Mouse (Mus musculus) neural tube, embryonic 11.5 days (tissue): ENCODE results near the gene Thap12. TPM values are rescaled to one million over a fixed set of nuclear protein-coding genes. Genes with fewer than 3 reads are reported as not detected.

ENCODE experiments used
- ATAC-seq: fragments of 200-750 bp; cut with Nextera tagmentation; 2 replicates; pipeline ENCODE4 v1.8.0; 2017; ENCODE audit warnings: moderate number of reproducible peaks, mild to moderate bottlenecking, moderate TSS enrichment, moderate library complexity; ENCODE audit not compliant: insufficient read depth, low FRiP score, low TSS enrichment
- DNase-seq: peaks from one replicate; pipeline ENCODE4 v3.0.0-alpha.2; 2015; ENCODE audit warnings: low spot score
- H3K27ac ChIP-seq: fragments of 300-500 bp; sonication (generic); 2 replicates; pipeline ENCODE4 v1.5.1; 2014; ENCODE audit warnings: low read depth, mild to moderate bottlenecking, low read length
- H3K27me3 ChIP-seq: fragments of 300-500 bp; sonication (generic); 2 replicates; pipeline ENCODE4 v1.6.1; 2014; ENCODE audit warnings: mild to moderate bottlenecking, low read length, mixed read lengths; ENCODE audit not compliant: control insufficient read depth, insufficient read depth
- H3K36me3 ChIP-seq: fragments of 300-500 bp; sonication (generic); 2 replicates; pipeline ENCODE4 v1.6.1; 2014; ENCODE audit warnings: mild to moderate bottlenecking, low read length, moderate library complexity, mixed read lengths; ENCODE audit not compliant: control insufficient read depth, insufficient read depth
- H3K4me1 ChIP-seq: fragments of 300-500 bp; sonication (generic); 2 replicates; pipeline ENCODE4 v1.6.1; 2014; ENCODE audit warnings: low read length, mixed read lengths; ENCODE audit not compliant: control insufficient read depth, insufficient read depth
- H3K4me2 ChIP-seq: fragments of 300-500 bp; sonication (generic); 2 replicates; pipeline ENCODE4 v1.6.1; 2014; ENCODE audit warnings: low read depth, mild to moderate bottlenecking, moderate library complexity
- H3K4me3 ChIP-seq: fragments of 300-500 bp; sonication (generic); 2 replicates; pipeline ENCODE4 v1.5.1; 2014; ENCODE audit warnings: low read depth, low read length
- H3K9ac ChIP-seq: fragments of 300-500 bp; sonication (generic); 2 replicates; pipeline ENCODE4 v1.6.1; 2014; ENCODE audit warnings: mild to moderate bottlenecking, low read length
- H3K9me3 ChIP-seq: fragments of 300-500 bp; sonication (generic); 2 replicates; pipeline ENCODE4 v1.6.1; 2016; ENCODE audit warnings: low read length; ENCODE audit not compliant: control insufficient read depth
- WGBS: fragments of 180-500 bp; shearing (Covaris S2); extraction: QIAGEN DNeasy Blood & Tissue Kit; methylation state at CpG from one replicate; pipeline ENCODE4 v1.1.7; 2014; 5-methylcytosine and 5-hydroxymethylcytosine counted together
- polyA plus RNA-seq: library from polyadenylated mRNA; unstranded; fragments of >200 nt; fragmentation: Nextera tagmentation; extraction: Ambion mirVana; gene quantifications from 2 replicates; pipeline ENCODE4 v1.2.1, GENCODE M21; 2014

Thap12 gene
- polyA plus RNA-seq: 83.3 and 85.9 TPM in 2 replicates

- peak within 1 kb of the TSS; percentile 82 for H3K9ac ChIP-seq
- H3K27me3 ChIP-seq: no peaks in the 10 kb centered on the region
- H3K4me1 ChIP-seq: peaks cover 17% of the 10 kb centered on the region
- H3K4me3 ChIP-seq: peak within 1 kb of the TSS; percentile 86
- 3% methylated on average over 59 of the region's 65 CpGs for WGBS
- peak within 1 kb of the TSS; percentile 82 for H3K4me2 ChIP-seq
- ATAC-seq (peak; percentile 96), DNase-seq (peak; percentile 100)
- peak within 1 kb of the TSS; percentile 82 for H3K27ac ChIP-seq
- no peaks in the 10 kb centered on the region for H3K9me3 ChIP-seq
- H3K36me3 ChIP-seq: no peaks in the 10 kb centered on the region
Measured at GRCm38 (mm10) chr7:98702283-98703240, at the start of gene Thap12. TSS of gene Thap12 (plus strand) at chr7:98703103.

DNA sequence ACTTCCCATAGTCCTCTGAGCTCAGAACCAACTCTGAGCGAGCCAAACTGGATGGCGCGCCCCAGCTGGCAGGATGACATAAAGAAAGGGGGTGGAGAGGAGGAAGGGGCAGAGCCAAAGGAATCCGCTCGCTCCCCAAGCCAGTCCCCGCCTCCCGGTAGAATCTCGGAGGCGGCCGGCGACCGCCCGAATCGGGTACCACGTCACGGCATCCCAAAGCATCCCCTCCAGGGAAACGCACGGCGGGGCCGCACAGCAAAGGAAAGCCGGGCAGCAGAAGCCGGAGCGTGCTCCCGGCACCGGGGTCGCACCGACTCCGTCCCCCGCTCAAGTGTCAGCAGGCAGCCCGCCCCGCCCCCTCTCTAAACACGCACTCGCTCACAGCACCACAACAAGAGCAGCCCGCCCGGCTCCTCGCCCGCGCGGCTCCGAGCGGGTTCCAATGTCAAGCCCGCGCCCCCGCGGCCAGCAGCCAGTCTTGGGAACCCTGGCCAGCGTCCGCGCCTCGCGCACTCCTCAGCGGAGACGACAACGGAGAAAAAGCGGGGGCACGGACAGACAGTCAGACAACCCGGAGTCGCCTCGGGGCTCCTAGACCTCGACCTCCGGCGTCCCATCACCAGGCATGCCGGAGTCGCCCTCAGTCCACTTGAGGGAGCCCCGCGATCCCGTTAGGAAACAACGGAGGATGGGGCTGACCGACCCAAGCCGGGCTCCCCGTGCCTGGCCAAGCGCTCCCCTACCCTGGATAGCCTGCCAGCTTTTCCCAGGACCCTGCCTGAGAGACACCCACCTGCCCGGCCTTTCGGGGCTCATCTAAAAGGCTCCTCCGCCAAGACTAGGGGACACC lies 47.0 kb upstream of the Thap12 start:
- WGBS: under 1% methylated on average over 71 of the region's 74 CpGs
- Histone ChIP-seq H3K9me3 (no peaks in the 10 kb centered on the region), H3K4me2 (peak overlapping the region; percentile 76), H3K4me1 (peaks cover 15% of the 10 kb centered on the region; the same call in 1 of the 2 replicates), H3K9ac (peak overlapping the region; percentile 95), H3K27me3 (no peaks in the 10 kb centered on the region), H3K36me3 (no peaks in the 10 kb centered on the region), H3K4me3 (peak overlapping the region; percentile 95), H3K27ac (peak overlapping the region; percentile 92)
- DNase-seq (peak; percentile 79), ATAC-seq (peak; percentile 80)

DNA sequence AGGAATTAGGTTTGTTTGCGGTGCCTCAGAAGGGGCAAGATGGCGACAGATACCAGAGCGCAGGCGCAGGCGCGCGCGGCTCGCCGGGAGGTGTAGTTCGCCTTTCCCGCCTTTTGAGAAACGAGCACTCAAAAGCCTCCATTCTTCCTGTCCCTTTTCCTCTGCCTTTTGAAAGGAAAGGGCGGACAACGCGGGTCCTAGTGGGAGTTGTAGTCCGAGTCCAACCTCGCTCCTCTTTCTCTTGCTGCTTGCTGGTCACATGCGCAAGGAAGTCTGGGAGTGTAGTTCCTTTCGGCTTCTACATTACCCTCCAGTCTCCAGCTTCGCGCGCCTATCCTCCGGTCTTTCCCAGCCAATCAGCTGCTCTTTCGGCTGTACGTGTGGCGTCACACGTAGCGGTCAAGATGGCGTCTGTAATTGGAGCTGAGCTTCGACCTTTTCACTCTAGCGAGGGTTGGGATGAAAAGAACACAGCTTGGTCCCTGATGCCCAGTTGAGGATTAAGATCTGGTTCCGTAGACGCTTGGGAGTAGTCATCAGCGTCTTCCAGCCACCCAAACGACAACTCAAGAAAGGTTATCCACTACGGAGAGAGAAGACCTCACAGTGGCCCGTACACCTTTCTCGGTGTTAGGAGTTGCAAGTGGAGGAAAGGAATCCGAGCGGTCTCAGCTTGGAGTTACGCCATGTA lies 46.2 kb upstream of the Thap12 start, which contains the start of gene Emsy:
Emsy (minus strand) TSS at position 253 of the 691 bp plus-strand sequence.
- Histone ChIP-seq H3K4me1 (peaks cover 15% of the 10 kb centered on the region; the same call in 1 of the 2 replicates), H3K9ac (peak within 1 kb of the TSS; percentile 95), H3K4me3 (peak within 1 kb of the TSS; percentile 95), H3K4me2 (peak within 1 kb of the TSS; percentile 76), H3K27me3 (no peaks in the 10 kb centered on the region), H3K27ac (peak within 1 kb of the TSS; percentile 92), H3K9me3 (no peaks in the 10 kb centered on the region), H3K36me3 (no peaks in the 10 kb centered on the region)
- ATAC-seq (peak; percentile 95), DNase-seq (peak; percentile 96)
- WGBS: under 1% methylated on average over 42 of the region's 42 CpGs

GRCm38 (mm10) chr7:98665166-98665565 lies 37.7 kb upstream of the Thap12 start:
- no peaks in the 10 kb centered on the region for H3K36me3 ChIP-seq
- no peak overlapping the region for H3K9ac ChIP-seq
- no peak overlapping the region for H3K27ac ChIP-seq
- no peaks in the 10 kb centered on the region for H3K9me3 ChIP-seq
- no peak overlapping the region for H3K4me3 ChIP-seq
- H3K4me2 ChIP-seq: no peak overlapping the region
- H3K27me3 ChIP-seq: no peaks in the 10 kb centered on the region
- no peak for ATAC-seq
- DNase-seq: no peak
- 73% methylated on average over 5 of the region's 5 CpGs for WGBS
- H3K4me1 ChIP-seq: no peaks in the 10 kb centered on the region

- H3K4me2 ChIP-seq: no peak overlapping the region
- no peak for ATAC-seq
- H3K27me3 ChIP-seq: no peaks in the 10 kb centered on the region
- H3K9ac ChIP-seq: no peak overlapping the region
- DNase-seq: no peak
- no peaks in the 10 kb centered on the region for H3K4me1 ChIP-seq
- WGBS: 81% methylated on average over 6 of the region's 6 CpGs
- no peak overlapping the region for H3K4me3 ChIP-seq
- no peaks in the 10 kb centered on the region for H3K36me3 ChIP-seq
- no peak overlapping the region for H3K27ac ChIP-seq
- no peaks in the 10 kb centered on the region for H3K9me3 ChIP-seq
Measured at GRCm38 (mm10) chr7:98665726-98666125, 37.2 kb upstream of the Thap12 start.

GRCm38 (mm10) chr7:98667956-98668746 lies 34.8 kb upstream of the Thap12 start:
- Histone ChIP-seq H3K4me3 (no peak overlapping the region), H3K27ac (no peak overlapping the region), H3K9me3 (no peaks in the 10 kb centered on the region), H3K27me3 (no peaks in the 10 kb centered on the region), H3K4me1 (no peaks in the 10 kb centered on the region; the same call in 1 of the 2 replicates), H3K4me2 (no peak overlapping the region), H3K9ac (no peak overlapping the region), H3K36me3 (no peaks in the 10 kb centered on the region)
- DNase-seq: no peak
- ATAC-seq: no peak
- WGBS: 52% methylated on average over 6 of the region's 6 CpGs

GRCm38 (mm10) chr7:98670831-98671230 lies 32.1 kb upstream of the Thap12 start:
- DNase-seq: no peak

More at GRCm38 (mm10) chr7:98670831-98671230, 32.1 kb upstream of the Thap12 start:
- no peaks in the 10 kb centered on the region; the same call in 1 of the 2 replicates for H3K4me1 ChIP-seq
- H3K9ac ChIP-seq: no peak overlapping the region
- H3K36me3 ChIP-seq: no peaks in the 10 kb centered on the region
- H3K27ac ChIP-seq: no peak overlapping the region
- ATAC-seq: no peak
- H3K9me3 ChIP-seq: no peaks in the 10 kb centered on the region
- no peak overlapping the region for H3K4me3 ChIP-seq
- H3K27me3 ChIP-seq: no peaks in the 10 kb centered on the region
- 84% methylated on average over 4 of the region's 4 CpGs for WGBS
- no peak overlapping the region for H3K4me2 ChIP-seq
